Mouse (Mus musculus): ENCODE results near the gene Ugt2b38. TPM values are rescaled to one million over a fixed set of nuclear protein-coding genes. Genes with fewer than 3 reads are reported as not detected.
"Not testable (repeated sequence)": the region's sequence is repeated elsewhere in the genome, so short reads cannot be mapped to it uniquely, and the experiment has no call there.

Ugt2b38 gene
- not detected for total RNA-seq (2021)
- long read RNA-seq, experiment 1 = 0 reads
- long read RNA-seq, experiment 2 = 0 reads

- DNase-seq; intact Hi-C loops (cut with DNase I; ENCODE audit: low total_unique reads): not testable (repeated sequence)
Measured at GRCm38 (mm10) chr5:87424041-87424440, at the start of gene Ugt2b38. TSS of gene Ugt2b38 (minus strand) at chr5:87424203.

GRCm38 (mm10) chr5:87458810-87459209 lies 34.8 kb upstream of the Ugt2b38 start:
- intact Hi-C loops (cut with DNase I; ENCODE audit: low total_unique reads) = no loop called here
- no peak for DNase-seq

- no peak for DNase-seq
- intact Hi-C loops (cut with DNase I; ENCODE audit: low total_unique reads) = no loop called here
Measured at GRCm38 (mm10) chr5:87457701-87458100, 33.7 kb upstream of the Ugt2b38 start.

- DNase-seq = no peak
- intact Hi-C loops (cut with DNase I; ENCODE audit: low total_unique reads) = no loop called here
Measured at GRCm38 (mm10) chr5:87456216-87456850, 32.3 kb upstream of the Ugt2b38 start.

- intact Hi-C loops (cut with DNase I; ENCODE audit: low total_unique reads) = no loop called here
- no peak for DNase-seq
Measured at GRCm38 (mm10) chr5:87455519-87455918, 31.5 kb upstream of the Ugt2b38 start.

- intact Hi-C loops (cut with DNase I; ENCODE audit: low total_unique reads); DNase-seq: not testable (repeated sequence)
Measured at GRCm38 (mm10) chr5:87452514-87452913, 28.5 kb upstream of the Ugt2b38 start.

- intact Hi-C loops (cut with DNase I; ENCODE audit: low total_unique reads) = no loop called here
- DNase-seq = no peak
Measured at GRCm38 (mm10) chr5:87436264-87436663, 12.3 kb upstream of the Ugt2b38 start.

- intact Hi-C loops (cut with DNase I; ENCODE audit: low total_unique reads) = no loop called here
- DNase-seq = no peak
Measured at GRCm38 (mm10) chr5:87425676-87426075, 1.7 kb upstream of the Ugt2b38 start.

GRCm38 (mm10) chr5:87396968-87397367 lies 27.0 kb downstream of the Ugt2b38 start:
- no peak for DNase-seq
- intact Hi-C loops (cut with DNase I; ENCODE audit: low total_unique reads) = no loop called here

GRCm38 (mm10) chr5:87390818-87391217 lies 33.2 kb downstream of the Ugt2b38 start:
- intact Hi-C loops (cut with DNase I; ENCODE audit: low total_unique reads) = no loop called here
- no peak for DNase-seq

- intact Hi-C loops (cut with DNase I; ENCODE audit: low total_unique reads) = no loop called here
- no peak for DNase-seq
Measured at GRCm38 (mm10) chr5:87380234-87380633, 43.8 kb downstream of the Ugt2b38 start.

GRCm38 (mm10) chr5:87379825-87380224 lies 44.2 kb downstream of the Ugt2b38 start:
- DNase-seq = no peak
- intact Hi-C loops (cut with DNase I; ENCODE audit: low total_unique reads) = no loop called here

GRCm38 (mm10) chr5:87375874-87376383 lies 48.1 kb downstream of the Ugt2b38 start:
- DNase-seq = no peak
- intact Hi-C loops (cut with DNase I; ENCODE audit: low total_unique reads) = no loop called here

- intact Hi-C loops (cut with DNase I; ENCODE audit: low total_unique reads) = no loop called here
- DNase-seq = no peak
Measured at GRCm38 (mm10) chr5:87373502-87373863, 50.5 kb downstream of the Ugt2b38 start.

- DNase-seq; intact Hi-C loops (cut with DNase I; ENCODE audit: low total_unique reads): not testable (repeated sequence)
Measured at GRCm38 (mm10) chr5:87372788-87373501, 51.1 kb downstream of the Ugt2b38 start.

Other genes starting within 250 kb of the Ugt2b38 start
- gene Ugt2b37, start 169.4 kb downstream of the Ugt2b38 start, total RNA-seq (2021) = not detected
- gene Ugt2a3, start 87.0 kb downstream of the Ugt2b38 start, total RNA-seq (2021) = not detected
- gene Ugt2a2, start 58.1 kb upstream of the Ugt2b38 start, total RNA-seq (2021) = not detected
- gene Gm43638, start 62.6 kb upstream of the Ugt2b38 start, total RNA-seq (2021) = not detected
- not detected for gene Ugt2a1, start 66.7 kb upstream of the Ugt2b38 start, total RNA-seq (2021)
- not detected for gene Sult1b1, start 114.0 kb upstream of the Ugt2b38 start, total RNA-seq (2021)
- not detected for gene Sult1d1, start 144.8 kb upstream of the Ugt2b38 start, total RNA-seq (2021)
- not detected for gene Sult1e1, start 167.4 kb upstream of the Ugt2b38 start, total RNA-seq (2021)
- not detected for gene Csn1s1, start 242.0 kb upstream of the Ugt2b38 start, total RNA-seq (2021)